Mouse (Mus musculus) lung, adult 2 months (tissue): ENCODE data around the gene Lrrc61.

Source experiments
- CTCF ChIP-seq: fragments of 200-500 bp; IDR thresholded peaks from 2 replicates; pipeline ENCODE4 v1.5.1; 2011; ENCODE audit warnings: mild to moderate bottlenecking, low read length, control low read depth; ENCODE audit not compliant: insufficient read depth
- POLR2A ChIP-seq: fragments of 200-500 bp; IDR thresholded peaks from 2 replicates; pipeline ENCODE4 v1.6.1; 2011; ENCODE audit warnings: low read depth, mild to moderate bottlenecking, control low read depth, low read length, borderline replicate concordance; ENCODE audit errors: extremely low read depth

DNA sequence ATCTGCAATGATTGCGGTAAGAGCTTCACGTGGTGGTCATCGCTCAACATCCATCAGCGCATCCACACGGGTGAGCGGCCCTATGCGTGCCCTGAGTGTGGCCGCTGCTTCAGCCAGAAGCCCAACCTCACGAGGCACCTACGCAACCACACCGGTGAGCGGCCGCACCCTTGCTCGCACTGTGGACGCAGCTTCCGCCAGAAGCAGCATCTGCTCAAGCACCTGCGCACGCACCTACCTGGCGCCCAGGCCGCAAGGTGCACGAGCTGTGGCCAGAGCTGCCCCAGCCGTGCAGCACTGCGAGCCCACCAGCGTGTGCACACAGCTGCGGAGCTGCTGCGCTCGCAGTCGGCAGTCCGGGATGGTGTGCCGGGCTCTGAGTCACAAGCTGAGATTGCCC is 65.4 kb downstream of the Lrrc61 start:
- no peak for TF ChIP-seq CTCF
- no peak for TF ChIP-seq POLR2A
